Mouse (Mus musculus) heart, adult 18-20 months (tissue): ENCODE data around the gene Ppp1r1c. TPM values are rescaled to one million over a fixed set of nuclear protein-coding genes. Genes with fewer than 3 reads are reported as not detected.
"Not testable (repeated sequence)": the region's sequence is repeated elsewhere in the genome, so short reads cannot be mapped to it uniquely, and the experiment has no call there.

Experiments used
- DNase-seq, 2 experiments: peaks; one replicate each; pipeline ENCODE4 v3.0.0; 2021 to 2022; ENCODE audit warnings: mixed read lengths in 1 of 2
- total RNA-seq, 2 experiments: library from RNA; stranded (reverse); gene quantifications; 2 replicates each; pipeline ENCODE4 v1.2.3; 2021

Ppp1r1c gene
- total RNA-seq, 2 experiments from 2014 or later = 0.51 to 1.1 TPM

DNA sequence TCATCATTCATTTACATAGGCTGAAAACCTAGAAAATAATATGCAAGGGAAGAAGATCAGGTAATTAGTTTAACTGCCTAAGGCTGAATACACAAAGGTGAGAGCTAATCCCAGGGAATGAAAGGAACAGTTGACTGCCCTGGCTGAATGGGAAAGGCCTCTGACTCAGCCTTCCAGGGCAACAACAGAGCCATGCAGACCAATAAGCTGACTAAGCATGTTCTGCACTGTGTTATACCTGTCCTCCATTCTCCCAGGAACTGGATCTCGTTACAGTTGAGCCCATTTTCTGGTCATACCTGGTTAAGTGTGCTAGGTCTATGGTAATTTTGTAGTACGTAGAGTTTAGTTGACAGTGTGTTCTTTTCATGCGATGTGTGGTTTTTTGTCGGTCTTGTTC, 36.6 kb downstream of the Ppp1r1c start:
- DNase-seq = no peak

DNA sequence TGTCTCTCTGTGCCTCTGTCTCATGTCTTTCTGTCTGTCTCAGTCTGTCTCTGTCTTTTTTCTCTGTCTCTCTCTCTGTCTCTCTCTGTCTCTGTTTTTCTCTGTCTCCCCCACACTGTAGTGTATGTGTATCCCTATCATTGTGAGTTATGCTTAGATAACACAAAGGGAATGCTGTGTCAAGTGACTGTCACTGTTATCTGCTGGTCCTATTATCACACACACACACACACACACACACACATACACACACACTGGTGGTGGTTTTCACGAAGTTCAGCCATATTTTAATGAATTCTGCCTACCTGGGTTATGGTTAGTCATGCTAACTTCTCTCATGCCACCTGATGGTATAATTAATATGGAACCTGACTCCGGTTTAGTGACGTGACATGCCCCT, 44.1 kb downstream of the Ppp1r1c start:
- DNase-seq = no peak

GRCm38 (mm10) chr2:79760018-79760417, 52.4 kb downstream of the Ppp1r1c start:
- DNase-seq = peak; percentile 11 to 14

GRCm38 (mm10) chr2:79762723-79763388, 55.3 kb downstream of the Ppp1r1c start:
- no peak for DNase-seq

DNA sequence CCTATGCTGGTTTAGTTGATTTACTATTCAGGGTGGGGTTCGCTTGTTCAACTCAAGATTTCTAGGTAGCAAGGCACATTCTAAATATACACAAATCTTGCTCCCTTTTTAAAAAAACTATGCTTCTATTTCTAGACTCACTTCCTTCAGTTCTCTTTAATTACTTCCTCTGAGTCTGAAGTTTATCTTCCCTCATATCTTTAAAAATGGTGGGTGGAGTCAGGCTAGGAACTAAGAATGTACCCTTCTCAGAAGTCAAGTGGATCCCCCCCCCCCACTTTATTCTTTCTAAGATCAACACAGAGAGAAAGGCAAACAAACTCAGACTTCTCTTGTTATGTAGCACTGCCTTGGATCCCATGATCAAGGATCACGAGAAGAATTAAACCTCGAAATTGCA, 57.5 kb downstream of the Ppp1r1c start:
- no peak for DNase-seq

DNA sequence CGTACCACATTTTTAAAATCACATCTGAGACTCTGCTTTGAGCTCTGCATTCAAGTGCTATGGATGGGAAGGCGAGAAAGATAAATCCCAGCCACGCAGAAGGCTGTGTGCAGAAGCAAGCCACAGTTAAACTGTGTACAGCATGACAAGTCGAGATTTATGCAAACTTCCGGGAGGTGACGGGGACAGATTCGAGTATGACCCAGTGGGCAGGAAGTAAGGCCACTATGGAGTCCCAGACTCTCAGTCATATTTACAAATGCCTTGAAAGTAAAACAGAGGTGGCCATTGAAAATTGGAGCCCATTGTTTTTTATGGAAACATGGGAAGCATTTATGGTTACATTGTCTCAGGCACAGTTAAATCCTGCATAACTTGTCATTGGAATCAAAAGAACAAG, 58.1 kb downstream of the Ppp1r1c start:
- DNase-seq = no peak

- DNase-seq = no peak
Measured at GRCm38 (mm10) chr2:79768625-79769024, 61.0 kb downstream of the Ppp1r1c start.

- no peak for DNase-seq
Measured at GRCm38 (mm10) chr2:79770307-79770706, 62.7 kb downstream of the Ppp1r1c start.

GRCm38 (mm10) chr2:79774372-79774771, 66.8 kb downstream of the Ppp1r1c start:
- peak; percentile 69 to 87 for DNase-seq

DNA sequence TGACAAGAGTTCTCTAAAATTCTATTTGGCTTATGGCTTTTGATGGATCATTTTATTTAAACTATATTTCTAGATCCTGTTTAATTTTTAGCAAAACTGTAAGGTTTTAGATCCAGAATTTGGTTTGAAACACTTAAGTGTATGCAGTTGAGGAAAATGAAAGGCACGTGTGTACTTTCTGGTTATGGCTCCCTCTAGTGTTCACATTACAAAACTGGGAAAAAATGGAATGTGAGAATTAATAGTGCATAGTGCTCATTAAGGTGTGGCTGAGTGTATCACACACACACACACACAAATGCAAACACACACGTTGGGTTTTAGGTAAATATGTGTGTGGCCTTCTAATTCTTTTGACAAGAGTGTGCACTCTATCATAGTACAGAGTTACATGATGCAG, 70.2 kb downstream of the Ppp1r1c start:
- no peak for DNase-seq

GRCm38 (mm10) chr2:79780772-79781171, 73.2 kb downstream of the Ppp1r1c start:
- no peak for DNase-seq

DNA sequence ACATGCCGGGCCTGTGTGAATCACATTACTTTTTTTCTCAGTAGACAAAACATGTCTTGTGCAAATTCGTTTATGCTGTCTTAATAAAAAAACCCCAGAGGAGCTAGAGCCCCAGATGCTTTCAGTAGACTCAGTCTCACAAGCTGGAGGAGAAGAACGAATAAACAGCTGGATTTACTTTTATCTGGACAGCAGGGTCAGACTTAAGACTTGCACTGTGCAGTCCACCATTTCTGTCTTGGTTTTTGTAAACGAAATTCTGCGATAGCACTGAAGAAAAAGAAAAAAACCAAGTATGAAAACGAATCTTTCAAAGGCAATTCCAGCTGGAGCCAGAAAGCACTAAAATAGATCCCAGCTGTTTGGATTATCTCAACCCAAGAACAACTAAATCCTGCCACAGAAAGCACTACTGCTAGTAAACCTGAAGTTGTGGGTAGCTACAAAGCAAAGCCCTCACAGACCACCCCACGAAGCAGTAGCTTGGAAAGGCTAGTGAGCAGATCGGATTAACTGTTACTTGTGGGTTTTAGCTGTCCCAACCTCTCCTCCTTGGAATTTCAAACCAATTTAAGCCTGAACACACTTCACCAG, 78.1 kb downstream of the Ppp1r1c start:
- peak; percentile 16 to 21 for DNase-seq

DNA sequence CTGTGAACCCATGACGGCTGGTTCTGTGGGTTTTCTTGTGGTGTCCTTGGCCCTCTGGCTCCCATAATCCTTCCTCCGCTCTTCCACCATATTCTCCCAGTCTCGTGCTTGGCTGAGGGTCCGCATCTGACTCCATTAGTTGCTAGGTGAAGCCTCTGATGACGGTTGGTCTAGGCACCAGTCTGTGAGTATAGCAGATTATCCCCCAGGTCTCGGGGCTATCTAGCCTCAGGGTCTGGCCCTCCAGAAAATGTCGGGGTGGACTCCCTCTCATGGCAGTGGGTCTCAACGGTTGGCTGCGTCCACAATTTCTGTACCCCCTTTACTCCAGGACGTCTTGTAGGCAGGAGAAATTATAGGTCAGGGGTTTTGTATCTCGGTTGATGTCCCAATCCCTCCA, 78.9 kb downstream of the Ppp1r1c start:
- DNase-seq = no peak

- DNase-seq = no peak
Measured at GRCm38 (mm10) chr2:79793186-79793585, 85.6 kb downstream of the Ppp1r1c start.

- DNase-seq = no peak
Measured at GRCm38 (mm10) chr2:79797444-79797843, 89.9 kb downstream of the Ppp1r1c start.

DNA sequence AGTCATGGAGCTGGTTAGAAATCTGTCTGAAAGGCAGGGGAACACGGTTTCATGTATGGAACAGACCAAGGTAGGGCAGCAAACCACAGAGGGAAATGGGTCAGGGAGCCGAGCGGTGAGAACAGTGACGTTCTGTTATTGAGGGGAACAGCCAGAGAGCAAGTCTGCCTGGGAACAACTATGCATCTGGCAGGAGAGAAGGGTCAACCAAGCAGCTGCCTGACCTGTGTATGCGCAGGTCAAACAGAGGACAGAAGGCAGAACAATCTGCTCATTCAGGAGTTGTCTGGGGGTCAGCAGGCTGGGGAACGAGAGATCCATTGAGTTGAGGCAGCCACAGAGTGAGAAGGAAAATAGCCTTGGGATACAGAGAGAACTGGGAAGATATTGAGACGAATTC, 91.0 kb downstream of the Ppp1r1c start:
- DNase-seq = no peak

DNA sequence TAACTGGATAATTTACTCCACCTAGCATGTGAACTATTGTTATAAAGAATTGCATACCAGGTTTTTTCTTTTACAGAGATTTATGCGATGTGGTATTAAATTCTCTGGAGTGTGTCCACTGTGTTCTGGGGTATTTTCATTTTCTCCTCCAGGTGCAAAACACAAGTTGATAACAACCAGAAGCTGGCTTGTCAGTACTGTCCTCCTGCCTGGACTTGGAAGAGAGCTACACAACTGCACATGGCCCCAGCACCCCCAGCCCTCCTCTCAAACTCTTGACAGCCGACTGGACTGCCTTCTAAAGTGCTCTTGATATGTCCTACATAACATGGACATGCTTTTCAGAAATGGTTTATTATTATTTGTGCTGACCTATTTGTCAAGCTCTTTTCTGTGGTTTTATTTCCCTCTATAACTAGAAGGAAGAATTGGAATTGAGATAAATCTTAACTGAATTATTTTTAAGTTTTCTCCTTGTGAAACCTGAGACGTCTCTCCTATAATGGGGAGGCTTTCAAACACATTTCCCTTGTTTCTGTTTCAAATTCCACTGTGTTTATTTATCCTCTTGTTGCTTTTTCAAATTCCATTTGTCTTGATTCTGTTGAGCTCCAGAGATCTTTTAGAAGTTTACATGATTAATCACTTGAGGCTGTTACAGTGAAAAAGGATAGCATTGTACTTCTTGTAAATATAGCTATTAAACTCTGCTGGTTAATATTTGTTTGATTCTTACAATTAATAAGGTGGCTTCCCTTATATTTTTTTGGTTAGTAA, 108.3 kb downstream of the Ppp1r1c start:
- no peak for DNase-seq

DNA sequence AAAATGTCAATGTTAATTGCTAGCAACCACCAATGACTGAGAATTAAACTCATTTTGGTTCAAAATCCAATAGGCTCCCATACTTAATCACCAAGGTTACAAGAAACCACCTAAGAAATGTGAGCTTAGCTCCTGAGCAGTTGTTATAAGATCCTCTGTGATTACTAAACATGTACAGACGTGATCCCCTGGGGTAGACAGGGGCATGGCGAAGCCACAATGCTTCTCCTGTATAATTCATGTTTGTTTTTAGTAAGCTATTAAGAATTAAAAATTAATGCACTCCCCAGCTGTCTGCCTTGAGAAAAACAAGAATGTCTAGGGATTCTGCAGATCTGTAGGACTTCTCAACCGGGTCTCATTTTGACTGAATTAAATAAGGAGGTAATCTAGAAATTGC, 112.0 kb downstream of the Ppp1r1c start:
- DNase-seq = no peak

DNA sequence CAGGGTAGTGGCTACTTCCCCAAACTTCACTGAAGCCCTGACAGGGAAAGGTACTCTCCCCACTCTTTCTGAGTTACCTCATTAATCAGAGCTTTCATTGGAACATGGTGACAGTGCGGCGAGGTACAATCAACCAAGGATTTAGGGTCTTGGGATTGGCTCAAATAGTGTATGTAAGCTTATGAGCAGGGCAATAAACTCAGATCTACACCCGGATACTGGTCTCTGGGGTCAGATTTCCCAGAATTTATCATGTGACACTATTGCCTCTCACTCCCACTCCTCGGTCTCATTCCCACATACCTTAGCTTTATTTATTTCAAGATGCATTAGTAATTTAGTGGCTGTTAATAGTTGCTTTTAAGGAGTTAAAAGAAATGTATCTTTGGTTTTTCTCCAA, 118.3 kb downstream of the Ppp1r1c start:
- DNase-seq = no peak

GRCm38 (mm10) chr2:79839090-79839489, 131.5 kb downstream of the Ppp1r1c start:
- no peak for DNase-seq

GRCm38 (mm10) chr2:79839513-79839912, 131.9 kb downstream of the Ppp1r1c start:
- DNase-seq = no peak

GRCm38 (mm10) chr2:79847396-79847795, 139.8 kb downstream of the Ppp1r1c start:
- not testable (repeated sequence) for DNase-seq

DNA sequence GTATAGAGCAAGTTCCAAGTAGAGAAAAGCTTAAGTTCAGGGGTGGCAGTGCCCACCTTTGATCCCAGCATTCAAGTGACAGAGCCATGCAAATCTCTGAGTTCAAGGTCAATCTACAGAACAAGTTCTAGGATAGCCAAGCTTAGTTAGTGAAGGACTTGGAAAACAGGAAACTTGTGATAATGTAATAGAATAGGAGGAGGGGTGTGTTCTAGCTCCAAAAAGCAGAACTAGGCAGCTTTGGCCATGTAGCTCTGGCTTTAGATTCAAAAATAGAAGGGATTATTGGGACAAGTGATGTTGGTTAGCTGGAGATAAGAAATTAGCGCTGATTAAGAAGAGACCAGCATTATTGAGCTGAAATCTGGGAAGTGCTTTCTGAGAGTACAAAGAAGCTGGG, 149.3 kb downstream of the Ppp1r1c start:
- DNase-seq = no peak
